Mouse (Mus musculus): ENCODE measurements around the gene Gm28035. TPM values are rescaled to one million over a fixed set of nuclear protein-coding genes. Genes with fewer than 3 reads are reported as not detected.

Gene Gm28035
- polyA plus RNA-seq, 1 experiment from 2014 or later: 0.13 TPM

DNA sequence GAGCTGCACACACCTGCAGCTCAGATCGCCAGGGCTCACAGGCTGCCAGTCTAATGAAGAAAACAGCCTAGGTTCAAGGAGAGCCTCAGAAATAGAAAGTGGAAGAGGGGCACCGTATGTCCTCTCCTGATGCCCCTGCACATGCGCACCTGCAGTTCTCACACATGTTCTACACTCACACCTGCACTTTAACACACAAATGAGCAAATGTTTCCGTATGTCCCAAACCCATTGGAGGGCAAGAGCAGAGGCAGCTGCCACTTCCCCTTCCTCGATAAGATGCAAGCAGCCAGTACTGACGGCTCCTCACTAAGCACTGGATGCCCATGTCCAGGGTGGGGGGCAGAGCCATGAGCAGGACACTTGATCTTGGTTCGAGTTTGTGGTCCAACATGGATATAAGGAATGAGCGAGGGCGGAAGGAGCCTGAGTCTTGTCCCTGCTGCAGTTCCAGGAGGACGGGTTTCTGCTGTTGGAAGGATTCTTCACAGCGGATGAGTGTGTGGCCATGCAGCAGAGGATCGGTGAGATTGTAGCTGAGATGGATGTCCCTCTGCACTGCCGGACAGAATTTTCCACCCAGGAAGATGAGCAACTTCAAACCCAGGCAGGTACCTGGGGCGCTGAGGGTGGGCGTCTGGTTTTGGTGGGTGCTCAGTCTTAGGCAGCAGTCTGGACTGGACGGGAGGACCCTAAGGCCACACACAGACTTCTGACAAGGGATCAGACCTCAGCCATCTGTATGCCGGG is 29.0 kb downstream of the Gm28035 start:
- Histone ChIP-seq H3K9ac (replicated peaks; ENCODE audit: low read depth, low read length) (no peak overlapping the region), H3K4me3 (ENCODE audit: low read depth, low read length) (no peak overlapping the region), H3K4me1 (ENCODE audit: control insufficient read depth, insufficient read depth, low read length) (peaks cover 33% of the 10 kb centered on the region), H3K27ac (ENCODE audit: low read length) (peak overlapping the region; percentile 77; the same call in 1 of the 2 replicates), H3K4me2 (replicated peaks; ENCODE audit: low read depth, low read length) (no peak overlapping the region), H3K9me3 (ENCODE audit: control insufficient read depth, low read depth, low read length) (no peaks in the 10 kb centered on the region), H3K27me3 (ENCODE audit: control insufficient read depth, insufficient read depth, low read length) (no peaks in the 10 kb centered on the region), H3K36me3 (ENCODE audit: control insufficient read depth, insufficient read depth, low read length) (0 out of 2 replicates have a peak, but pooled peaks cover under 1% of the 10 kb centered on the region)
- 89% methylated on average over 17 of the region's 17 CpGs for WGBS
- ATAC-seq (ENCODE audit: insufficient number of reproducible peaks, insufficient read depth, low FRiP score, low read depth): no peak

GRCm38 (mm10) chr2:30270134-30270533 is 29.8 kb downstream of the Gm28035 start:
- Histone ChIP-seq H3K27me3 (ENCODE audit: control insufficient read depth, insufficient read depth, low read length) (no peaks in the 10 kb centered on the region), H3K9me3 (ENCODE audit: control insufficient read depth, low read depth, low read length) (no peaks in the 10 kb centered on the region), H3K4me1 (ENCODE audit: control insufficient read depth, insufficient read depth, low read length) (peaks cover 27% of the 10 kb centered on the region), H3K4me2 (replicated peaks; ENCODE audit: low read depth, low read length) (no peak overlapping the region), H3K9ac (replicated peaks; ENCODE audit: low read depth, low read length) (no peak overlapping the region), H3K4me3 (ENCODE audit: low read depth, low read length) (no peak overlapping the region), H3K27ac (ENCODE audit: low read length) (peak overlapping the region; percentile 77; the same call in 1 of the 2 replicates), H3K36me3 (ENCODE audit: control insufficient read depth, insufficient read depth, low read length) (no peaks in the 10 kb centered on the region)
- ATAC-seq (ENCODE audit: insufficient number of reproducible peaks, insufficient read depth, low FRiP score, low read depth): peak; percentile 84
- 26% methylated on average over 1 of the region's 1 CpGs for WGBS

- H3K36me3 ChIP-seq (ENCODE audit: control insufficient read depth, insufficient read depth, low read length): no peaks in the 10 kb centered on the region; the same call in 1 of the 2 replicates
- ATAC-seq (ENCODE audit: insufficient number of reproducible peaks, insufficient read depth, low FRiP score, low read depth): no peak
- H3K27me3 ChIP-seq (ENCODE audit: control insufficient read depth, insufficient read depth, low read length): no peaks in the 10 kb centered on the region
- H3K9me3 ChIP-seq (ENCODE audit: control insufficient read depth, low read depth, low read length): no peaks in the 10 kb centered on the region
- no peak within 1 kb of the TSS for H3K4me3 ChIP-seq (ENCODE audit: low read depth, low read length)
- H3K4me1 ChIP-seq (ENCODE audit: control insufficient read depth, insufficient read depth, low read length): peaks cover 8% of the 10 kb centered on the region
- H3K4me2 ChIP-seq (replicated peaks; ENCODE audit: low read depth, low read length): no peak within 1 kb of the TSS
- H3K9ac ChIP-seq (replicated peaks; ENCODE audit: low read depth, low read length): no peak within 1 kb of the TSS
- WGBS: 89% methylated on average over 11 of the region's 11 CpGs
- no peak within 1 kb of the TSS for H3K27ac ChIP-seq (ENCODE audit: low read length)
Measured at GRCm38 (mm10) chr2:30280743-30281142, 40.4 kb downstream of the Gm28035 start, which contains the start of gene Gm28038. Gm28038 (plus strand) TSS chr2:30281043.

DNA sequence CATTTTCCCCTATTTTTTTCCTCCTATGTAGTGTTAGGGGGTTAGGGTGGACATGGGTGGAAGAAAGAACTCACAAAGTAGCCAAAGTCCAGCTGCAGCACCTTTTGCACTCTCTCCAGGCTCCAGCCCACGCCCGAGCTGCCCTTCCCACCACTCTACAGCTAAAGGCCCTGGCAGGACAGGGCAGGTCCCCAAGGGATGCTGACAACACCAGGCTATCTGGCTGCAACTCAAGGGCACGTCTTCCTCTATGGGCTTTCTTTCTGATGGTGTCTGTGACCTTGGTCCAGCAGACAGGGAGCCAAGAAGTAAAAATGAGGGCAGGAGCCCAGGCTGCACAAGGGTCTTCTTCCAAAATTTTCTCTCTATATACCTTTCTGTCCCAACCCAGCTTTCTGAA is 41.3 kb downstream of the Gm28035 start:
- no peaks in the 10 kb centered on the region; the same call in 1 of the 2 replicates for H3K36me3 ChIP-seq (ENCODE audit: control insufficient read depth, insufficient read depth, low read length)
- H3K4me3 ChIP-seq (ENCODE audit: low read depth, low read length): no peak overlapping the region
- no peak overlapping the region for H3K9ac ChIP-seq (replicated peaks; ENCODE audit: low read depth, low read length)
- no peaks in the 10 kb centered on the region for H3K27me3 ChIP-seq (ENCODE audit: control insufficient read depth, insufficient read depth, low read length)
- H3K4me1 ChIP-seq (ENCODE audit: control insufficient read depth, insufficient read depth, low read length): peaks cover 8% of the 10 kb centered on the region
- WGBS: 73% methylated on average over 3 of the region's 3 CpGs
- H3K9me3 ChIP-seq (ENCODE audit: control insufficient read depth, low read depth, low read length): no peaks in the 10 kb centered on the region
- no peak overlapping the region for H3K4me2 ChIP-seq (replicated peaks; ENCODE audit: low read depth, low read length)
- ATAC-seq (ENCODE audit: insufficient number of reproducible peaks, insufficient read depth, low FRiP score, low read depth): no peak
- no peak overlapping the region for H3K27ac ChIP-seq (ENCODE audit: low read length)

- H3K4me2 ChIP-seq (replicated peaks; ENCODE audit: low read depth, low read length): no peak overlapping the region
- no peak overlapping the region for H3K9ac ChIP-seq (replicated peaks; ENCODE audit: low read depth, low read length)
- no peak for ATAC-seq (ENCODE audit: insufficient number of reproducible peaks, insufficient read depth, low FRiP score, low read depth)
- no peak overlapping the region for H3K27ac ChIP-seq (ENCODE audit: low read length)
- no peak overlapping the region for H3K4me3 ChIP-seq (ENCODE audit: low read depth, low read length)
- no peaks in the 10 kb centered on the region for H3K9me3 ChIP-seq (ENCODE audit: control insufficient read depth, low read depth, low read length)
- H3K27me3 ChIP-seq (ENCODE audit: control insufficient read depth, insufficient read depth, low read length): no peaks in the 10 kb centered on the region
- 92% methylated on average over 2 of the region's 2 CpGs for WGBS
- peaks cover 15% of the 10 kb centered on the region for H3K4me1 ChIP-seq (ENCODE audit: control insufficient read depth, insufficient read depth, low read length)
- H3K36me3 ChIP-seq (ENCODE audit: control insufficient read depth, insufficient read depth, low read length): no peaks in the 10 kb centered on the region
Measured at GRCm38 (mm10) chr2:30283193-30283592, 42.8 kb downstream of the Gm28035 start.

DNA sequence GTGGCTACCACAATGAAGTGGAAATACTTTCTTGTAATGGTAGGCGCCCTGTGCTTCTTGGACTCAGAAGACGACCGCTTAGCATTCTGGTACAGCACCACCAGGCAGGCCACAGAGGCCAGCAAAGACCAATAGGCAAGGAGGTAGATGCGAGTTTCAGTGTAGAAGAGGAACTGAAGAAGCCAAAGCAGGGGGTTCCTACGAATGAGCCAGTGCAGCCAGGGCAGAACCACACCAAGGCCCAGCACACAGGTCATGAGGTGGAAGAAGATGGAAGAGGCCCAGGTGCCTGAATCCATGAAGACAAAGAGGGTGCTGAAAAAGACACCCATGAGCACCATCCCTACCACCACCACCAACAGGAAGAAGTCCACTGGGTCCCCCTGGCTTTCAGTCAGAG is 44.6 kb downstream of the Gm28035 start:
- peak overlapping the region; percentile 78 for H3K4me2 ChIP-seq (replicated peaks; ENCODE audit: low read depth, low read length)
- H3K4me3 ChIP-seq (ENCODE audit: low read depth, low read length): peak overlapping the region; percentile 90; the same call in 1 of the 2 replicates
- H3K27ac ChIP-seq (ENCODE audit: low read length): no peak overlapping the region
- no peaks in the 10 kb centered on the region for H3K9me3 ChIP-seq (ENCODE audit: control insufficient read depth, low read depth, low read length)
- no peaks in the 10 kb centered on the region for H3K36me3 ChIP-seq (ENCODE audit: control insufficient read depth, insufficient read depth, low read length)
- 88% methylated on average over 5 of the region's 5 CpGs for WGBS
- no peaks in the 10 kb centered on the region for H3K27me3 ChIP-seq (ENCODE audit: control insufficient read depth, insufficient read depth, low read length)
- ATAC-seq (ENCODE audit: insufficient number of reproducible peaks, insufficient read depth, low FRiP score, low read depth): no peak
- H3K9ac ChIP-seq (replicated peaks; ENCODE audit: low read depth, low read length): peak overlapping the region; percentile 89
- peaks cover 15% of the 10 kb centered on the region for H3K4me1 ChIP-seq (ENCODE audit: control insufficient read depth, insufficient read depth, low read length)

GRCm38 (mm10) chr2:30285416-30286181 is 45.2 kb downstream of the Gm28035 start:
- no peaks in the 10 kb centered on the region for H3K27me3 ChIP-seq (ENCODE audit: control insufficient read depth, insufficient read depth, low read length)
- peaks cover 15% of the 10 kb centered on the region for H3K4me1 ChIP-seq (ENCODE audit: control insufficient read depth, insufficient read depth, low read length)
- ATAC-seq (ENCODE audit: insufficient number of reproducible peaks, insufficient read depth, low FRiP score, low read depth): peak; percentile 42
- H3K4me2 ChIP-seq (replicated peaks; ENCODE audit: low read depth, low read length): peak overlapping the region; percentile 78
- no peaks in the 10 kb centered on the region for H3K9me3 ChIP-seq (ENCODE audit: control insufficient read depth, low read depth, low read length)
- H3K27ac ChIP-seq (ENCODE audit: low read length): peak overlapping the region; percentile 44; the same call in 1 of the 2 replicates
- no peaks in the 10 kb centered on the region for H3K36me3 ChIP-seq (ENCODE audit: control insufficient read depth, insufficient read depth, low read length)
- H3K9ac ChIP-seq (replicated peaks; ENCODE audit: low read depth, low read length): peak overlapping the region; percentile 89
- 9% methylated on average over 38 of the region's 38 CpGs for WGBS
- peak overlapping the region; percentile 90 for H3K4me3 ChIP-seq (ENCODE audit: low read depth, low read length)

DNA sequence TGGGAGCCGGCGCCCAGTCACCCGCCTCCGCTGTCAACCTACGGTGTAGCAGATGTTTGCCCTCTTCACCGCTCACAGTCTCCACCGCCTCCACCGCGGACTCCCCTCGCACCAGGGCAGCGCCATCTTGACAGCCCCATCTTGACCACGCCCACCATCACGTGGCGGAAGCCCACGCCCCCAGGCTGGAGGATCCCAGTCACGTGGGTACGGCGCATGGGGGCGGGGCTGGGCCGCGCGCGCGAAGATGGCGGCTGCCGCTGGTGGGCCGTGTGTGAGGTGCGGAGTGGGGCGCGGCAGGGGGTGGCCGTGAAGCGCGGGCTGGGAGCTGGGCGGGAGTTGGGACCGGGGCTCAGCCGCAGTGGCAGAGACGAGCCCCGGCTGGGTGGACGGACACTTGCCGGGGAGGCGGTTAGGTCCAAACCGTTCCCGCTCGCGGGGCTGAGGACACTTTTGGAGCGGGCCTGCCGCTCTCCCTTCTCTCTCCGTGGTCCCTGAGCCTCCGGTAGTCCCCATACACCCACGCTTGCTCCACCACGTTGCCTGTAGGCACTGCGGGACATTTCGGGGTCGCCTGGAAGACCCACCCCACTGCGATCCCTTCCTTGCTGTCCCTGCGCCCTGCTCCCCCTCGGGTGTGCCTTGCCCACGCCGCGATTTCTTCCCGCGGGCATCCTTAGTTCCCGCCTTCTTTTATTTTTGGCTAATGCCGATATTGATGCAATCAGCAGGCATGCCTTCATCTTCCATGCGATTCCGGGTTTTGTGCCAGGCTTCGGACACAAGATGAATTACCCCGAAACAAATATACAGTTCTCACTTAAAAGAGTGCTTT is 46.0 kb downstream of the Gm28035 start, which contains the start of the genes Dolk and Nup188:
Gene Dolk, minus strand, starts transcription at position 143 of the 835 bp plus-strand sequence.
Gene Nup188, plus strand, starts transcription at position 206 of the 835 bp plus-strand sequence.
- H3K27me3 ChIP-seq (ENCODE audit: control insufficient read depth, insufficient read depth, low read length): no peaks in the 10 kb centered on the region

More for the DNA sequence above, 46.0 kb downstream of the Gm28035 start, which contains the start of the genes Dolk and Nup188:
- no peaks in the 10 kb centered on the region for H3K9me3 ChIP-seq (ENCODE audit: control insufficient read depth, low read depth, low read length)
- peak within 1 kb of the TSS; percentile 79 for H3K27ac ChIP-seq (ENCODE audit: low read length)
- H3K4me3 ChIP-seq (ENCODE audit: low read depth, low read length): peak within 1 kb of the TSS; percentile 90
- H3K36me3 ChIP-seq (ENCODE audit: control insufficient read depth, insufficient read depth, low read length): no peaks in the 10 kb centered on the region
- peak within 1 kb of the TSS; percentile 78 for H3K4me2 ChIP-seq (replicated peaks; ENCODE audit: low read depth, low read length)
- peak; percentile 92 for ATAC-seq (ENCODE audit: insufficient number of reproducible peaks, insufficient read depth, low FRiP score, low read depth)
- under 1% methylated on average over 66 of the region's 68 CpGs for WGBS
- peak within 1 kb of the TSS; percentile 89 for H3K9ac ChIP-seq (replicated peaks; ENCODE audit: low read depth, low read length)
- H3K4me1 ChIP-seq (ENCODE audit: control insufficient read depth, insufficient read depth, low read length): peaks cover 15% of the 10 kb centered on the region
